Comparison of ENCODE assay signal across 24 mouse cellular contexts in the genomic region with DNA sequence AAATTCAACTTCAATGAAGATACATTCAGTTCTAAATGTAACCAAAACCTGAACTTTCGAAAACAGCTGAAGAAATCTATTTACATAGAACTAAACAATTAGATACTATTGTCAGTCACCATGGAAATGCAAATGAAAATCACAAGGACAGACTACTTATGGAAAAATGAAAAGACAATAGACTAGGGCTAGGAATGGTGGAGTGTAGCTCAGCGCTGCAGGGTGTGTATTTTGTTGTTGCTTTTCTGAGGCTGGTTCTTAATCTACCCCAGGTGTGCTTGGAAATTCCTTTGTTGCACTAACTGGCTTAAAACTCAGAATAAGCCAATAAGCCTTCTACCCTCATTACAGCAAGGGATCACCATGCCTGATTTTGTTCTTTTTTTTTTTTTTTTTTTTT. TPM values are rescaled to one million over a fixed set of nuclear protein-coding genes. Genes with fewer than 3 reads are reported as not detected.
"Had no signal": no experiment of that assay in that cellular context is flagged by ENCODE, and none has a peak within 500 bp of the region (broad histone marks: within the 10 kb centered on the region; RNA-seq: fewer than 3 reads in every experiment).

No protein-coding gene starts in this region.

- H3K27ac ChIP-seq: liver, embryonic 13.5 days; liver, embryonic 15.5 days; lung, embryonic 15.5 days; macrophage; midbrain, embryonic 13.5 days; neural tube, embryonic 13.5 days; neural tube, embryonic 15.5 days; stomach, embryonic 15.5 days; stomach, postnatal 0 days had no signal

- DNase-seq: liver, embryonic 13.5 days; liver, postnatal 0 days; lung, adult 2 months; lung, postnatal 14 days; lung, postnatal 36 days; right cerebral cortex, postnatal 14 days; thymus, adult 2 months; thymus, postnatal 25 days; thymus, postnatal 4 days had no signal

- H3K4me3 ChIP-seq: liver, embryonic 13.5 days; liver, embryonic 15.5 days; lung, embryonic 15.5 days; megakaryocyte, embryonic 14.5 days; midbrain, embryonic 13.5 days; myocyte; neural tube, embryonic 13.5 days; neural tube, embryonic 15.5 days; stomach, embryonic 15.5 days had no signal

- H3K9me3 ChIP-seq: liver, embryonic 13.5 days; liver, embryonic 15.5 days; neural tube, embryonic 15.5 days; stomach, embryonic 15.5 days had no signal

- H3K4me1 ChIP-seq: liver, embryonic 15.5 days; lung, embryonic 15.5 days; midbrain, embryonic 13.5 days; neural tube, embryonic 13.5 days; neural tube, embryonic 15.5 days; stomach, embryonic 15.5 days had no signal

- H3K9ac ChIP-seq: liver, embryonic 13.5 days; liver, embryonic 15.5 days; liver, postnatal 0 days; lung, embryonic 15.5 days; midbrain, embryonic 13.5 days; neural tube, embryonic 13.5 days; neural tube, embryonic 15.5 days; stomach, embryonic 15.5 days had no signal

- H3K27me3 ChIP-seq: liver, embryonic 13.5 days; liver, embryonic 15.5 days; lung, embryonic 15.5 days; midbrain, embryonic 13.5 days; neural tube, embryonic 13.5 days; neural tube, embryonic 15.5 days; stomach, embryonic 15.5 days had no signal

- H3K36me3 ChIP-seq: liver, embryonic 13.5 days; liver, embryonic 15.5 days; lung, embryonic 15.5 days; midbrain, embryonic 13.5 days; neural tube, embryonic 13.5 days; neural tube, embryonic 15.5 days; stomach, embryonic 15.5 days had no signal

RNA-seq across cellular contexts. Expression of a gene that starts 1.4 kb away (rescaled TPM):
- total RNA-seq: megakaryocyte progenitor cell, adult 5-6 weeks had no signal
- polyA plus RNA-seq: lung, postnatal 0 days; macrophage had no signal

RNA-seq across cellular contexts. Expression of a gene that starts 1.4 kb away (rescaled TPM):
- total RNA-seq: megakaryocyte progenitor cell, adult 5-6 weeks had no signal
- polyA plus RNA-seq: lung, adult 2 months; macrophage; myocyte; spleen, adult 2 months; testis, adult 2 months; thymus, adult 2 months; urinary bladder, adult 2 months had no signal
